Comparison of ENCODE assay signal across 16 mouse cellular contexts in genomic region chr3:89622825-89623224, GRCm38 (mm10).
DNase-seq lines count a peak whose midpoint lies in the region; ATAC-seq and TF ChIP-seq lines count a peak whose summit lies in the region.
"Had no signal": no experiment of that assay in that cellular context is flagged by ENCODE, and none has a peak within 500 bp of the region (broad histone marks: within the 10 kb centered on the region; RNA-seq: fewer than 3 reads in every experiment).

No protein-coding gene starts in this region.

- peaks cover 48% of the 10 kb centered on the region for H3K4me1 ChIP-seq in forebrain, embryonic 13.5 days
- H3K4me1 ChIP-seq in hindbrain, embryonic 15.5 days (replicated peaks), result peaks cover 42% of the 10 kb centered on the region
- peaks cover 14% of the 10 kb centered on the region; the same call in 1 of the 2 replicates for H3K4me1 ChIP-seq in midbrain, postnatal 0 days (ENCODE audit: insufficient read depth, low read length)
- H3K4me1 ChIP-seq: liver, embryonic 15.5 days had no signal

- no peaks in the 10 kb centered on the region for H3K36me3 ChIP-seq in forebrain, embryonic 13.5 days (ENCODE audit: poor library complexity, severe bottlenecking)
- no peaks in the 10 kb centered on the region for H3K36me3 ChIP-seq in hindbrain, embryonic 15.5 days
- no peaks in the 10 kb centered on the region for H3K36me3 ChIP-seq in midbrain, postnatal 0 days (ENCODE audit: insufficient read depth, low read length)
- H3K36me3 ChIP-seq: G1E; limb, embryonic 12.5 days; liver, embryonic 15.5 days had no signal

- no peak overlapping the region for H3K9ac ChIP-seq in forebrain, embryonic 13.5 days
- H3K9ac ChIP-seq in hindbrain, embryonic 15.5 days, result no peak overlapping the region
- no peak overlapping the region for H3K9ac ChIP-seq in midbrain, postnatal 0 days (replicated peaks; ENCODE audit: low read length, poor library complexity, severe bottlenecking)
- H3K9ac ChIP-seq: limb, embryonic 12.5 days; liver, embryonic 15.5 days had no signal

- WGBS in forebrain, embryonic 13.5 days, result 5% methylated on average over 6 of the region's 6 CpGs
- WGBS in hindbrain, embryonic 15.5 days, result 6% methylated on average over 6 of the region's 6 CpGs
- 12% methylated on average over 6 of the region's 6 CpGs for WGBS in midbrain, postnatal 0 days

- ATAC-seq in forebrain, embryonic 13.5 days, result peak; percentile 37; the same call in 1 of the 2 replicates
- peak; percentile 78 for ATAC-seq in hindbrain, embryonic 15.5 days (ENCODE audit: low FRiP score, low read depth)
- ATAC-seq in midbrain, postnatal 0 days (ENCODE audit: low FRiP score), result peak; percentile 77

- peak; percentile 32 for DNase-seq in embryo, embryonic 11 days
- DNase-seq in midbrain, postnatal 0 days (ENCODE audit: low spot score), result peak; percentile 78
- no peak for DNase-seq in ovary, postnatal 10 days (ENCODE audit: low spot score)
- DNase-seq in right cerebral cortex, postnatal 14 days, result no peak
- no peak for DNase-seq in urinary bladder, postnatal 14 days (ENCODE audit: low spot score)
- DNase-seq: adrenal gland, postnatal 25 days; heart, adult 11 months; kidney, adult 18-20 months; kidney, postnatal 4 days; lung, postnatal 4 days had no signal

- no peaks in the 10 kb centered on the region for H3K9me3 ChIP-seq in forebrain, embryonic 13.5 days (replicated peaks)
- no peaks in the 10 kb centered on the region for H3K9me3 ChIP-seq in hindbrain, embryonic 15.5 days
- no peaks in the 10 kb centered on the region for H3K9me3 ChIP-seq in midbrain, postnatal 0 days (ENCODE audit: low read length)
- H3K9me3 ChIP-seq: G1E; limb, embryonic 12.5 days; liver, embryonic 15.5 days had no signal

- no peaks in the 10 kb centered on the region for H3K27me3 ChIP-seq in forebrain, embryonic 13.5 days
- H3K27me3 ChIP-seq in hindbrain, embryonic 15.5 days, result no peaks in the 10 kb centered on the region
- no peaks in the 10 kb centered on the region; the same call in 1 of the 2 replicates for H3K27me3 ChIP-seq in midbrain, postnatal 0 days (ENCODE audit: insufficient read depth, low read length)
- H3K27me3 ChIP-seq: limb, embryonic 12.5 days had no signal

- H3K27ac ChIP-seq in forebrain, embryonic 13.5 days, result peak overlapping the region; percentile 52
- H3K27ac ChIP-seq in hindbrain, embryonic 15.5 days (replicated peaks), result peak overlapping the region; percentile 64
- peak overlapping the region; percentile 21; the same call in 1 of the 2 replicates for H3K27ac ChIP-seq in midbrain, postnatal 0 days (ENCODE audit: low read depth, low read length)
- H3K27ac ChIP-seq: limb, embryonic 12.5 days; liver, embryonic 15.5 days; stomach, postnatal 0 days had no signal

- H3K4me3 ChIP-seq in forebrain, embryonic 13.5 days, result no peak overlapping the region
- H3K4me3 ChIP-seq in hindbrain, embryonic 15.5 days, result no peak overlapping the region
- no peak overlapping the region for H3K4me3 ChIP-seq in midbrain, postnatal 0 days (ENCODE audit: low read depth, low read length)
- H3K4me3 ChIP-seq: limb, embryonic 12.5 days; liver, embryonic 15.5 days had no signal

- no peak for TF ChIP-seq CTCF in midbrain, postnatal 0 days (IDR thresholded peaks at IDR 0.05)

- no peak overlapping the region for H3K4me2 ChIP-seq in forebrain, embryonic 13.5 days
- no peak overlapping the region for H3K4me2 ChIP-seq in hindbrain, embryonic 15.5 days
- H3K4me2 ChIP-seq in midbrain, postnatal 0 days (ENCODE audit: low read depth, low read length, poor library complexity, severe bottlenecking), result no peak overlapping the region
- H3K4me2 ChIP-seq: limb, embryonic 12.5 days; liver, embryonic 15.5 days had no signal

Comparison
In these comparisons a context has a peak if more than half of its experiments do, and no peak if none do; other contexts are left out.
1. DNase-seq: peak in embryo, embryonic 11 days (single experiment) and midbrain, postnatal 0 days (single experiment); none in ovary, postnatal 10 days (single experiment), right cerebral cortex, postnatal 14 days (single experiment) and urinary bladder, postnatal 14 days (single experiment).
2. Peak in every context shown above with its lines, with median percentiles within 50 percentile points of each other: ATAC-seq and H3K27ac ChIP-seq.